Mouse (Mus musculus): Measurements from ENCODE around the gene Slc39a1.

Gene Slc39a1

GRCm38 (mm10) chr3:90247960-90248745, at the start of gene Slc39a1:
Slc39a1 (plus strand) TSS chr3:90248172.
- peak; percentile 96 for DNase-seq (ENCODE audit: low read depth, low spot score)

- DNase-seq (ENCODE audit: low read depth, low spot score) = no peak
Observed at GRCm38 (mm10) chr3:90202884-90203283, 45.1 kb upstream of the Slc39a1 start.

GRCm38 (mm10) chr3:90203619-90204018, 44.4 kb upstream of the Slc39a1 start:
- DNase-seq (ENCODE audit: low read depth, low spot score) = no peak

DNA sequence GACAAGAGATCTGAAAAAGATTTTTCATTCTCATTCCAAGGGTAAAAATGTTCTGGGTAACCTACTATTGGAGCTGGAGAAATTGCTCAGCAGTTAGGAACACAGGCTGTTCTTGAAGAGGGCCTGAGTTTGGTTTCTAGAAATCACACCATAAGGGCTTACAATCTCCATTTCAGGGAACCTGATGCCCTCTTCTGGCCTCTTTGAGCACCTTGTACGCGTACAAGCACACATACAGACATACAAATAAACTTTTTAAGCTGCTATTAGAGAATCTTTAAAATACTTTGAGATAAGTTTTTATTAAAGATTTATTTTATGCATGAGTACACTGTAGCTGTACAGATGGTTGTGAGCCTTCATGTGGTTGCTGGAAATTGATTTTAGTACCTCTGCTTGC, 43.4 kb upstream of the Slc39a1 start:
- no peak for DNase-seq (ENCODE audit: low read depth, low spot score)

- DNase-seq (ENCODE audit: low read depth, low spot score) = peak; percentile 57
Observed at GRCm38 (mm10) chr3:90208662-90209061, 39.3 kb upstream of the Slc39a1 start.

DNA sequence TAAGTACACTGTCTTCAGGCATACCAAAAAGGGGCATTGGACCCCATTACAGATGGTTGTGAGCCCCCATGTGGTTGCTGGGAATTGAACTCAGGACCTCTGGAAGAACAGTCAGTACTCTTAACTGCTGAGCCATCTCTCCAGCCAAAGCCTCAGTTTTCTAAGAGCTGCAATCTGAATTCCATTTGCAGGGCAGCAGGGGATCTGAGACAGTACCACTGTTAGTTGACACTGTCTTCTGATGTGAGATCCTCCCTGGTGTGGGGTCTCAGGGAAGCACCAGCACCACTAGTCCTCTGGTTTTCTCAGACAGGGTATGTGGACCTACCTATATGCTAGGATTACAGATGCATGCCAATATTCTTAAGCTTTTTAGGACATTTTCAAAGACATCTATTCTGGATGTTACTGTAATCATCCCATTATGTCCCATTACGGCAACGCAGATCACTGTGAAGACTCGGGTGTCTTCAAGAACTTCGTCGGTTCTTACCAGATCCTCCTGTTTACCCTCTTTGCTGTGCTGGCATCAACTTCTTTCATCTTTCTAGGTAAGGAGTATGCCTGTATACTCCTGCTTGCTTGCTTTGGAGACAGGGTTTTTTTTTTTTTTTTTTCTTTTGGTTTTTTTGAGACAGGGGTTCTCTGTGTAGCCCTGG, 37.9 kb upstream of the Slc39a1 start:
- peak; percentile 52 for DNase-seq (ENCODE audit: low read depth, low spot score)

DNA sequence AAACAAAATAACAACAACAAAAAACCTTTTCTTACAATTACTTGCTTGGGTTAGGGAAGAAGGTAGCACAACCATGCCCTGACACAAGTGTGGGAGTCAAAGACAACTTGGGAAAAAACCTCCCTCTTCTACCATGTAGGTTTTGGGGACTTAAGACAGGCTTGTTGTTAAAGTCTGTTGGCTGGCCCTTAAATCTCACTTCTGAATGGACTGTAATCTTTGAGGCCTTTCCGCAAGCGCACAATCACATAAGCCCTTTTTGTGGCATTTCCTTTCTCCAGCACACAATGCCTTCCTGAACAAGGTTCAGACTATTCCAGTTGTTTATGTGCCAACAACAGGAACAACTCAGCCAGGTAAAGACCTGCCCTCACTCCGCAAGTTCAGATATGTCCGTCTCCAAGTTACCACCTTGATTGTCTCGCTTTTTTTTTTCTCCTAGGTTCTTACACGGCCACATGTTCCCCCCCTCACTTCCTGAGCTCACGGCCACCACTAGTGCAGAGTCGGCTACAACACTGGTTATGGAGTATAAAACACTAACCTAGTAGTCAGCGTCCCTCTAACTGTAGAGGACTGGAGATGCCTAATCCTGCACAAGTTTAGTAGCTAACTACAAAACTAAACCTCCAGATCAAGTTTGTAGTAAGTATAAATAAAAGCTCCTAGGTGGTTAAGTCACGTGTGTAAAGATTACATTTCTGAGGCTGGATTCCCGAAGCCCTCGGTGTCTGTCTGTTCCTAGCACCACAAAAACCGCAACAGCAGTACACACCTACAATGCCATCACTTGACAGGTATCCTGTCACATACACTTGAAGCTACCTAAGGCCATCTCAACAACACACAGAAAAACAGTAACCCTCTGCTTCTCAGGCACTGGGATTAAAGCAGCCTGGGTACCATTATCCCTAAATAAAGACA, 36.2 kb upstream of the Slc39a1 start:
- peak; percentile 46 for DNase-seq (ENCODE audit: low read depth, low spot score)

GRCm38 (mm10) chr3:90212723-90213122, 35.2 kb upstream of the Slc39a1 start:
- DNase-seq (ENCODE audit: low read depth, low spot score) = no peak

DNA sequence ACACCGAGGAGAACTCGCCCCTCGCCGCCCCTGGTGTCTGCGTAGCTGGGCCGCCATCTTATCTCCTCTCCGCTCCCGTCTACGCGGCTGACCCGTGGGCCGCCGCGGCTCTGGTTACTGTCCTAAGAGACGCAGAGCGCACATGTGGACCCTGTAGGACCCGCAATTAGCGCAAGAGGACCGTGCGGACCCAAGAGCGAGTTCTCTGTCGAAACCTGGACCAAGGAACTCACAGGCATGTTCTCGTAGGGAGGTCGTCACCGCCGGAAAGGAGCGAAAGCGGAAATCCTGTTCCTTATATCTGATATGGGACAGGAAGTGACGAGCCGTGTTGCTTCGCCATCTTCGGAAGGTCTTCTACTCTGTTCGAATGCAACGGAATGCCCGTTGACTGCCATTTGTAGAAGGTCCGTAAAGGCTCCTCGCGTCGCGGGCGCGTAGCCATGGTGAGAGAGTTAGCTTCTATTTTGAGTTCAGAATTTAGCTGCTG, 34.5 kb upstream of the Slc39a1 start, which contains the start of the genes Rps27 and Rab13:
Rps27 (minus strand) TSS at position 275 of the 490 bp plus-strand sequence.
Rab13 (plus strand) TSS at position 319 of the 490 bp plus-strand sequence.
- DNase-seq (ENCODE audit: low read depth, low spot score) = peak; percentile 95

- peak; percentile 28 for DNase-seq (ENCODE audit: low read depth, low spot score)
Observed at GRCm38 (mm10) chr3:90213956-90214684, 33.9 kb upstream of the Slc39a1 start.

GRCm38 (mm10) chr3:90215825-90216380, 32.1 kb upstream of the Slc39a1 start:
- DNase-seq (ENCODE audit: low read depth, low spot score) = peak; percentile 37

GRCm38 (mm10) chr3:90220088-90220487, 27.9 kb upstream of the Slc39a1 start:
- peak; percentile 67 for DNase-seq (ENCODE audit: low read depth, low spot score)

DNA sequence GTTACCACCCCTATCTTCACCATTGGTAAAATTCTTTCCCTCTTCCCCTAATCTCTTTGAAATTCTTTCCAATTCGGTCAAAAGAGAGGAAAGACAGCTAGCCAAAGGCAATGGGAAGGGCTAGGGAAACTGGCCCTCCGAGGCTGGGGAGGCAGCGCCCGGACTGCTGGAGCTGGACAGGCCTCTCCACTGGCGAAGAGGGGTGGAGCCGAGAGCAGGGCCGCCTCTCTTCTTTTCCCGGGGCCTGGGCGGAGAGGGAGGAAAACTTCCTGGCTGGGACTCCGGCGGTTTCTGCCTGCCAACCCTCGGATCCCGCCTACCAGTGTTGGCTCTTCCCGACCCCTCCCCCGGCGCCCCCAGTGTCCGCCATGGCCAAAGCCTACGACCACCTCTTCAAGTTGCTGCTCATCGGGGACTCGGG, 27.4 kb upstream of the Slc39a1 start:
- DNase-seq (ENCODE audit: low read depth, low spot score) = peak; percentile 59

DNA sequence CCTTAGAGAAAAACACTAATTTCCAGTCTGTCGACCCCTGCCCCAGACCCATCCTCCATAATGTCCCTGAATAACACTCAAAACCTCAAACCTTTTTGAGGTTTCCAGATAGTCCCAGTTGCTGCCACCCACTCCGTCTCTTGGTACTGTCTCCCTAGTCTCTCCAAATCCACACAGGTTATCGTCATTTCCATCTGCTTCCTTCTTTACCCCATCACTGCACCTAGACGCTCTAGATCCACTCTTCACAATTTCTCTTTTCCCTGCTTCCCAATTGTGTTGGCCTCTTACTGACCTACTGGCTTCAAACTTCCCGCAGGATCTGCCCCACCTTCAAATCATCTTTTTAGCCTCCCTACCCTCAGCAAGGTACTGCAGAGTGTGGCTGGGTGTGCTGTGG, 26.8 kb upstream of the Slc39a1 start:
- DNase-seq (ENCODE audit: low read depth, low spot score) = no peak

GRCm38 (mm10) chr3:90222455-90222854, 25.5 kb upstream of the Slc39a1 start:
- DNase-seq (ENCODE audit: low read depth, low spot score) = no peak

GRCm38 (mm10) chr3:90222941-90223340, 25.0 kb upstream of the Slc39a1 start:
- no peak for DNase-seq (ENCODE audit: low read depth, low spot score)

GRCm38 (mm10) chr3:90224331-90224730, 23.6 kb upstream of the Slc39a1 start:
- DNase-seq (ENCODE audit: low read depth, low spot score) = peak; percentile 90

- DNase-seq (ENCODE audit: low read depth, low spot score) = no peak
Observed at GRCm38 (mm10) chr3:90231075-90231474, 16.9 kb upstream of the Slc39a1 start.

GRCm38 (mm10) chr3:90231507-90232333, 16.3 kb upstream of the Slc39a1 start, which contains the start of gene Jtb:
Jtb (plus strand) TSS chr3:90231597.
- peak; percentile 97 for DNase-seq (ENCODE audit: low read depth, low spot score)

- DNase-seq (ENCODE audit: low read depth, low spot score) = no peak
Observed at GRCm38 (mm10) chr3:90241251-90241650, 6.7 kb upstream of the Slc39a1 start.
